Mouse (Mus musculus) heart, adult 8-10 months (tissue): Measurements from ENCODE around the gene Asxl1. TPM values are rescaled to one million over a fixed set of nuclear protein-coding genes. Genes with fewer than 3 reads are reported as not detected.

Experiments
- DNase-seq: peaks from one replicate; pipeline ENCODE4 v3.0.0; 2022; ENCODE audit warnings: low spot score
- total RNA-seq, 4 experiments: library from RNA; stranded (reverse); gene quantifications; 2 replicates each; pipeline ENCODE4 v1.2.4; 2022

The Asxl1 gene
- total RNA-seq = 10 to 100 TPM; 17.6 to 23.9 (median 22.1) TPM

- peak; percentile 96 for DNase-seq
These were observed at the start of gene Asxl1 for GRCm38 (mm10) chr2:153345454-153346220. TSS of gene Asxl1 (plus strand) at chr2:153345829.

GRCm38 (mm10) chr2:153297771-153298170, 47.9 kb upstream of the Asxl1 start:
- DNase-seq = no peak

GRCm38 (mm10) chr2:153298460-153298859, 47.2 kb upstream of the Asxl1 start:
- no peak for DNase-seq

GRCm38 (mm10) chr2:153298863-153299262, 46.8 kb upstream of the Asxl1 start:
- DNase-seq = no peak

GRCm38 (mm10) chr2:153301123-153301522, 44.5 kb upstream of the Asxl1 start:
- no peak for DNase-seq

- DNase-seq = peak; percentile 40
These were observed 40.4 kb upstream of the Asxl1 start for GRCm38 (mm10) chr2:153305240-153305639.

GRCm38 (mm10) chr2:153308586-153308985, 37.0 kb upstream of the Asxl1 start:
- DNase-seq = no peak

GRCm38 (mm10) chr2:153309106-153309505, 36.5 kb upstream of the Asxl1 start:
- no peak for DNase-seq

GRCm38 (mm10) chr2:153310228-153310627, 35.4 kb upstream of the Asxl1 start:
- no peak for DNase-seq

- DNase-seq = no peak
These were observed 32.7 kb upstream of the Asxl1 start for GRCm38 (mm10) chr2:153312884-153313283.

- no peak for DNase-seq
These were observed 27.2 kb upstream of the Asxl1 start for GRCm38 (mm10) chr2:153318408-153318807.

- peak; percentile 24 for DNase-seq
These were observed 26.5 kb upstream of the Asxl1 start for GRCm38 (mm10) chr2:153319036-153319643.

- DNase-seq = no peak
These were observed 19.8 kb upstream of the Asxl1 start for GRCm38 (mm10) chr2:153325706-153326376.

GRCm38 (mm10) chr2:153332271-153332670, 13.4 kb upstream of the Asxl1 start:
- no peak for DNase-seq

GRCm38 (mm10) chr2:153332981-153333380, 12.6 kb upstream of the Asxl1 start:
- DNase-seq = no peak

GRCm38 (mm10) chr2:153333822-153334232, 11.8 kb upstream of the Asxl1 start:
- no peak for DNase-seq

- no peak for DNase-seq
These were observed 11.3 kb upstream of the Asxl1 start for GRCm38 (mm10) chr2:153334281-153334680.

- no peak for DNase-seq
These were observed 9.5 kb upstream of the Asxl1 start for GRCm38 (mm10) chr2:153336117-153336516.

GRCm38 (mm10) chr2:153338361-153339350, 7.0 kb upstream of the Asxl1 start:
- no peak for DNase-seq

- DNase-seq = no peak
These were observed 3.5 kb upstream of the Asxl1 start for GRCm38 (mm10) chr2:153342166-153342565.

- DNase-seq = no peak
These were observed 3.0 kb upstream of the Asxl1 start for GRCm38 (mm10) chr2:153342602-153343001.
